Mouse (Mus musculus) layer of hippocampus, adult 18-20 months (tissue): ENCODE data around the gene Ccnb2. TPM values are rescaled to one million over a fixed set of nuclear protein-coding genes. Genes with fewer than 3 reads are reported as not detected.
"Not testable (repeated sequence)": the region's sequence is repeated elsewhere in the genome, so short reads cannot be mapped to it uniquely, and the experiment has no call there.

Experiments
- DNase-seq, 2 experiments: peaks; one replicate each; pipeline ENCODE4 v3.0.0; 2022; ENCODE audit warnings: low spot score in 2 of 2
- long read RNA-seq: library from polyadenylated mRNA; stranded (forward); transcript quantifications from one replicate; pipeline ENCODE4 v2.0.0, GENCODE M21; 2021
- total RNA-seq, 2 experiments: library from RNA; stranded (reverse); gene quantifications; 2 replicates each; pipeline ENCODE4 v1.2.3; 2021

The Ccnb2 gene
- 1 to 10 TPM; 1.1 to 1.2 TPM for total RNA-seq
- long read RNA-seq, partial matches to known transcripts = 1 of 1 reads
- long read RNA-seq, other reads (novel, unspliced or antisense) = 0 of 1 reads

DNA sequence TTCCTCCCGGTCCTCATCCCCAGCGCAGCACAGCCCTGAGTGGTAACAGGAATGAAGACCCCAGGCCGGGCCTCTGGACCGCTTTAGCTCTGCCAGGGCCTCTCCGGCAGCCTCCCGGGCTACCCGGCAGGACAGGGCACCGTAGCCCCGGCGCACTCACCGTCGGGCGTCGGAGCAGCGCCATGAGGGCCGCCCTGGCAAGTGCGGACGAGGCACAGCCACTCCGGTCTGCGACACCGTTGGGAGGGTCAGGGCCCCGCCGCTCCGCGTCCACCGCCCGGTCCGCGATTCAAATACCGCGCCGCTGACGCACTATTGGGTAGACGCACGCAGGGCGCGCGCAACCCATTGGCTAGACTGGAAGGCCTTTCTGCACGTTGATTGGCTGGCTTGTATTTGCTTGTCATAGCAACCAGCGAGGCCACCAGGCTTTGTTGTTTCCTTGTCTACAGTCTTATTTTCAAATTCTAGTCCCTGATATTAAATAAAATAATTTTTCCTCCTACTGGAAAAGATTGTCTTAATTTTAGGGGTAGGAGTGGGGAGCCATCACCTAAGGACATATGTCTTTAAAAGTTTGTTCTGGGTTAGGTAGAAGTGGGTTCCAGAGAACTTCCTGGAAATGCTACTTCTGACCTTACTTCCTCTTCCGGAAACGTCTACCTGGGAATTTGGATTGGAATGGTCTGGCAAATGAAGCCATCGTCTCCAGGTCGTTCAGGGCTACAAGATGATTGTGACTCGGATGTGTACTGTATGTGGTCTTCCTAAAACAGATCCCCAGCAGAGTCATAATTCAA lies at the start of gene Ccnb2:
TSS of gene Ccnb2 (minus strand) at position 291 of the 800 bp plus-strand sequence.
- DNase-seq = peak; percentile 73 to 89

DNA sequence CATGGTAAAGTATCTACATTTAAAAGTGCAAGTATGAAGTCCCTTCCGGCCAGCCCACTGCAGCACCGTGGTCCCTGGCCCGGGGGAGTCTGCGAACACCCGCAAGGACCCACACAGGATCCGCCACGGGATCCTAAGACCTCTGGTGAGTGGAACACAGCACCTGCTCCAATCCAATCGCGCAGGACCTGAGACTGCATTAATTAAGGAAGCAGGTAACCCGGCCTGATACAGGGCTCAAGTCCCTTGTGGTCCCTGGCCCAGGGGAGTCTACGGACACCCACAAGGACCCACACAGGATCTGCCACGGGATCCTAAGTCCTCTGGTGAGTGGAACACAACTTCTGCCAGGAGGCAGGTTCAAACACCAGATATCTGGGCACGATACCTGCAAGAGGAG lies 41.7 kb upstream of the Ccnb2 start:
- not testable (repeated sequence) for DNase-seq

- DNase-seq = no peak
Observed at GRCm38 (mm10) chr9:70452371-70452770, 31.0 kb upstream of the Ccnb2 start.

- no peak for DNase-seq
Observed at GRCm38 (mm10) chr9:70449072-70449471, 27.7 kb upstream of the Ccnb2 start.

- no peak for DNase-seq
Observed at GRCm38 (mm10) chr9:70439959-70440358, 18.6 kb upstream of the Ccnb2 start.

- DNase-seq = no peak
Observed at GRCm38 (mm10) chr9:70422661-70423060, 1.3 kb upstream of the Ccnb2 start.

- no peak for DNase-seq
Observed at GRCm38 (mm10) chr9:70416412-70416811, 4.9 kb downstream of the Ccnb2 start.

GRCm38 (mm10) chr9:70413038-70413437 lies 8.3 kb downstream of the Ccnb2 start:
- no peak for DNase-seq

DNA sequence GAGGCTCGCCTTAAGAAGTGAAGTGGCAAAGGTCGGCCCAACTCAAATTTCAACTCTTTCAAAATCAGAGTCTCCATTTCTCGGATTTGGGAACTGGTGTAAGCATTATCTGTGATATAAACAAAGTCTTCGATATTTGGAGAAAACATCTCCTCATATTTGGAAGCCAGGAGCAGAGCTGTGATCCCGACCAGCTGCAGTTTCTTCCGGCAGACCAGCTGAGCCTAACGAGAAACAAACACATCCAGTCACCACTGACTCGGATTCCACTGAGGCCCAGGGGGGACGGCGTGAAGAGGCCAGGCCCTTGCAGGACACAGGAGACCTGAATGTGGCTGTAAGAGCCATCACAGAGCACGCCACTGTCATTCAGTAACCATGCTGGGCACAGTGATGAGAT lies 10.7 kb downstream of the Ccnb2 start:
- DNase-seq = no peak

- DNase-seq = no peak
Observed at GRCm38 (mm10) chr9:70409743-70410142, 11.6 kb downstream of the Ccnb2 start.

- DNase-seq = peak in 1 of 2 experiments; percentile 64
Observed at GRCm38 (mm10) chr9:70408791-70409190, 12.6 kb downstream of the Ccnb2 start.

GRCm38 (mm10) chr9:70406596-70406995 lies 14.8 kb downstream of the Ccnb2 start:
- DNase-seq = no peak

DNA sequence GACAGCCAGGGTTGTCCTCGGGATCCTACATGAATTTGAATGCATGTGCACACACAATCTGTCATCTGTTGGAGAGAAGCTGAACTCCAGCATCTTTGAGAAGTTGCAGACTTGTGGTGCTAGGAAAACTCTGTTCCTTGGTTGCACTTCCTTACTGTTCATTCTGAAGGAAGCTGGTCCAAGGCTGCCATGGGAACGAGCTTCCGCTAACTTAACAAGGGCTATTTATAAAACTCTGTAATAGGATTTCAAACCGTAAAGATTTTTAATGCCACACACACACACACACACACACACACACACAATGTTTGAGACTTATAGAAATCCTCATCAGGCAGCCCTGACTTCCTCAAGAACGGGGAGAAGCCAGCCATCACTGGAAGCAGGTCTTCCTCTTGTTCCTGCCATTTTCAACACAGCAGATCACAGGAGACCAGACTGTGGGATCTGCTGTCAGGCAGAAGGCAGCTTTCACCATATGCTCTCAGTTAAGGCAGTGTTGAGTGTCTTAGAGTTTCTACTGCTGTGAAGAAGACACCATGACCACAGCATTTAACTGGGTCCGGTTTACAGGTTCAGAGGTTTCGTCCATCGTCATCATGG lies 19.3 kb downstream of the Ccnb2 start:
- DNase-seq = peak; percentile 26 to 55

DNA sequence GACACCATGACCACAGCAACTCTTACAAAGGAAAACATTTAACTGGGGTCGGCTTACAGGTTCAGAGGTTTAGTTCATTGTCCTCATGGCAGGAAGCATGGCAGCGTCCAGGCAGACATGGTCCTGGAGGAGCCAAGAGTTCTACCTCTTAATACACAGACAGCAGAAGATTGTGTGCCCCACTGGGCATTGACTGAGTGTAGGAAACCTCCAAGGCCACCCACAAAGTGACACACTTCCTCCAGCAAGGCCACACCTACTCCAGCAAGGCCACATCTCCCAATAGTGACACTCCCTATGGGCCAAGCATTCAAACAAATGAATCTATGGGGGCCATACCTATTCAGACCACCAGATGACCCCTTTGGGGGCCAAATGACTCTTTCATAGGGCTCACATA lies 25.3 kb downstream of the Ccnb2 start:
- no peak for DNase-seq

- peak in 1 of 2 experiments; percentile 31 for DNase-seq
Observed at GRCm38 (mm10) chr9:70395617-70396016, 25.7 kb downstream of the Ccnb2 start.

DNA sequence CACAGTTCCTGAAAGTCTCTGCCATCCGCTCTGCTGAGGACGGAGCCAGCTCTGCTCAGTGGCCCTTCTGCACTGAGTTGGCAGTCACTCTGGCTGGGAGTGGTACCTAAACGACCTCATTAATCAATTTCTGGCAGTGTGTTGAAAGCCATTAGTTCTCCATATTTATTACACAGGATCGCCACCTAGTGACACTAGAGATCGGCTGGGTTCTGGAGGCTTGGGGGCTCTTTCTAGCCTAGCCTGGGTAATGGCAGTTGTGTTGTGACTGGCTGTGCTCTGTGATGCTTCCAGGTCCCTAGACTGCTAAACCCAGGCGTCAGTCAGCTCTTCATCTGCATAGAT lies 28.8 kb downstream of the Ccnb2 start:
- peak; percentile 22 to 75 for DNase-seq

DNA sequence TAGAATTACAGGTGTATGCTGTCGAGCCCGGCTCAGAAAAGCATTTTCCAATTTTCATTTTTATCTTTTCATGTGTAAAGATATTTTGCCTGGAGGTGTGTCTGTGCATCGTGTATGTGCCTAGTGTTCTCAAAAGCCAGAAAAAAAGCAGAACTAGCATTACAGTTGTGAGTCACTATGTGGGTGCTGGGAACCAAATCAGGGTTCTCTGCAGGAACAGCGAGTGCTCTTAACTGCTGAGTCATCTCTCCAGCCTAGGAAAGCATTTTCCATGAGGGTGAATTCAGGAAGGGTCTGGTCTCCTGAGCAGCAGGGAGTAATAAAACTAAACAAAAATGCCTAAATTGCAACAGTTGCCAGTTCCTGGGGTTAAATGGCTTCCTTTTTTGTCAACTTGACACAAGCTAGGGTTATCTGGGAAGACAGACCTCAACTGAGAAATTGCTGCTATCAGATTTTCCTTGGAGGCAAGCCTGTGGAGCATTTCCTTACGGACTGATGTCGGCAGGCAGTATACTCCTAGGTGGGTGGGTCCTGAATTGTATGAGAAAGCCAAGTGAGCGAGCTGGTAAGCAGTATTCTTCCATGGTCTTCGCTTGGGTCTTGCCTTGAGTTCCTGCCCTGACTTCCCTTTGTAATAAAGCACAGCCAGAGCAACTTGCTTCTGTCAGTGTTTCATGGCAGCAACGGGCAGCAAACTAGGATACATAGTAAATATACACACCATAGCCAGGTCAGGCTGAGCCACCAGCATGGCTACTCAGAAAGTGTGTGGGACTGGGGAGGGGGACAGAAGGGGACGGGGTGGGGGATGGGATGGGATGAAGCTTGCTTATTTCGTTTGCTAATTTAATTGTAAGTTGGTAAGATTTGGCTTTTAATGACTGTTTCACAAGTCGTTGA lies 29.4 kb downstream of the Ccnb2 start:
- DNase-seq = no peak

- no peak for DNase-seq
Observed at GRCm38 (mm10) chr9:70391042-70391441, 30.3 kb downstream of the Ccnb2 start.

- no peak for DNase-seq
Observed at GRCm38 (mm10) chr9:70389548-70389947, 31.8 kb downstream of the Ccnb2 start.

DNA sequence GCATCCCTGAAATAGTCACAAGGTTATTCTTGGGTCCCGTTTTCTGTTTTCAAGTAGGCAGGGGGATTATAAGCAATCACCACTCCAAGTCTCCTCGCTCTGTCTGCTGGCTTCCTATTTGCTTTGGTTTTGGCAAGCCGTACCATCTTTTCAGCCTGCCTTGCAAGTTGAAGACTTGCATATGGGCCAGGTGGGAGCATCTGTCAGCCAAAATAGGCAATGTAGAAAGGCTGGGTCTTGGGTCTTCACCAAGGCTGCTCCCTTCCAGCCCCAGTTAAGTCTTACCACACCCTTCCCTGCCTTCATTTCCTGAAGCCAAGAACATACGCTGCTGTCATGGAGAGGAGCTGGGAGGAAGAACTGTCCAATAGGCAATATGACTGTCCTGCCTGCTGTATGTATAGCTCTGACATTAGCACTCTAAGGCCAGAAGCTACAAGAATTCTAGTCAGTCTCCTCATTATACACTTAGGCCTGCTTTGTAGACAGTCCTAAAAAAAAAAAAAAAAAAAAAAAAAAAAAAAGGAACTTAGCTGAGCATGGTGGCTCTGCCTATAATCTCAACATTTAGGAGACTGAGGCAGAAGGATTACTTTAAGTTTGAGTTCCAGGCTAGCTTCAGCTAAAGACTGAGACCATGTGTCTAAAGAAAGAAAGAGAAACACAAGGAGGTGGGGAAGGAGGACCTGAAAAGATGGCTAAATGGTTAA lies 33.8 kb downstream of the Ccnb2 start:
- DNase-seq = no peak
